Mouse (Mus musculus): ENCODE data around the gene Rapgef1. TPM values are rescaled to one million over a fixed set of nuclear protein-coding genes. Genes with fewer than 3 reads are reported as not detected.
A peak's percentile ranks its signal among the peaks of the same experiment; 100 is the strongest.
"Not testable (repeated sequence)": the region's sequence is repeated elsewhere in the genome, so short reads cannot be mapped to it uniquely, and the experiment has no call there.

Gene Rapgef1
- polyA plus RNA-seq, 1 experiment from 2014 or later = 23.5 TPM

- 0% methylated on average over 1 of the region's 1 CpGs for WGBS
- Histone ChIP-seq H3K36me3 (ENCODE audit: control insufficient read depth, insufficient read depth, low read length) (no peaks in the 10 kb centered on the region), H3K4me2 (ENCODE audit: low read depth) (no peak overlapping the region), H3K9me3 (ENCODE audit: control insufficient read depth, low read length) (no peaks in the 10 kb centered on the region), H3K27me3 (ENCODE audit: control insufficient read depth, insufficient read depth, low read length) (no peaks in the 10 kb centered on the region), H3K4me3 (ENCODE audit: low read depth, low read length) (no peak overlapping the region), H3K4me1 (ENCODE audit: control insufficient read depth, insufficient read depth, low read length) (no peaks in the 10 kb centered on the region), H3K27ac (ENCODE audit: low read depth, low read length) (no peak overlapping the region), H3K9ac (ENCODE audit: low read length) (no peak overlapping the region)
- peak; percentile 74 for DNase-seq (ENCODE audit: low spot score)
- no peak for ATAC-seq (ENCODE audit: insufficient read depth, low FRiP score, low TSS enrichment)
These were observed 145.3 kb downstream of the Rapgef1 start for GRCm38 (mm10) chr2:29764831-29765230.

GRCm38 (mm10) chr2:29767976-29768709 lies 148.6 kb downstream of the Rapgef1 start:
- Histone ChIP-seq H3K4me1 (ENCODE audit: control insufficient read depth, insufficient read depth, low read length) (no peaks in the 10 kb centered on the region), H3K9ac (ENCODE audit: low read length) (no peak overlapping the region), H3K27me3 (ENCODE audit: control insufficient read depth, insufficient read depth, low read length) (no peaks in the 10 kb centered on the region), H3K4me2 (ENCODE audit: low read depth) (no peak overlapping the region), H3K4me3 (ENCODE audit: low read depth, low read length) (no peak overlapping the region), H3K36me3 (ENCODE audit: control insufficient read depth, insufficient read depth, low read length) (no peaks in the 10 kb centered on the region), H3K27ac (ENCODE audit: low read depth, low read length) (no peak overlapping the region), H3K9me3 (ENCODE audit: control insufficient read depth, low read length) (no peaks in the 10 kb centered on the region)
- no peak for ATAC-seq (ENCODE audit: insufficient read depth, low FRiP score, low TSS enrichment)
- DNase-seq (ENCODE audit: low spot score) = no peak
- 70% methylated on average over 11 of the region's 11 CpGs for WGBS

DNA sequence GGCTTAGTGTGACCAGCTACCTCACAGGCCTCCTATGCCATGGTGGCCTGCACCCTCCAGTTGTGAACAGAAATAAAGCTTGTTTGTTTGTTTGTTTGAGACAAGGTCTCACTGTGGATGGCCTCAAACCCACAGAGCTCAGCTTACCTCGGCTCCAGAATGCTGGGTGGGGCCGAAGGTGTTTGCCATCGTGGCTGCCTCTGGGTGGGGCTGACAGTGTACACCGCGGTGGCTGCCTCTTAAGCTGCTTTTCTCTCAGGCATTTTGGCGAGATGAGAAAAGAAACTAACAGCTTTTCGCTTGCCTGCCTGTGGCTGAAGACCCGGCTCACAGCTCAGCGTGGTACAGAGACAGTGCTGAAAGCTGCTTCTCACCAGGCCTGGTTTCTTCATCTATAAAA lies 149.4 kb downstream of the Rapgef1 start:
- Histone ChIP-seq H3K4me1 (ENCODE audit: control insufficient read depth, insufficient read depth, low read length) (no peaks in the 10 kb centered on the region), H3K9me3 (ENCODE audit: control insufficient read depth, low read length) (no peaks in the 10 kb centered on the region), H3K27ac (ENCODE audit: low read depth, low read length) (no peak overlapping the region), H3K4me3 (ENCODE audit: low read depth, low read length) (no peak overlapping the region), H3K36me3 (ENCODE audit: control insufficient read depth, insufficient read depth, low read length) (no peaks in the 10 kb centered on the region), H3K27me3 (ENCODE audit: control insufficient read depth, insufficient read depth, low read length) (no peaks in the 10 kb centered on the region), H3K9ac (ENCODE audit: low read length) (no peak overlapping the region), H3K4me2 (ENCODE audit: low read depth) (no peak overlapping the region)
- DNase-seq (ENCODE audit: low spot score) (no peak), ATAC-seq (ENCODE audit: insufficient read depth, low FRiP score, low TSS enrichment) (no peak)
- 68% methylated on average over 9 of the region's 9 CpGs for WGBS

- H3K36me3 ChIP-seq (ENCODE audit: control insufficient read depth, insufficient read depth, low read length) = no peaks in the 10 kb centered on the region
- H3K4me2 ChIP-seq (ENCODE audit: low read depth) = no peak overlapping the region
- H3K9ac ChIP-seq (ENCODE audit: low read length) = no peak overlapping the region
- DNase-seq (ENCODE audit: low spot score) (no peak), ATAC-seq (ENCODE audit: insufficient read depth, low FRiP score, low TSS enrichment) (no peak)
- H3K4me1 ChIP-seq (ENCODE audit: control insufficient read depth, insufficient read depth, low read length) = no peaks in the 10 kb centered on the region
- no peaks in the 10 kb centered on the region for H3K9me3 ChIP-seq (ENCODE audit: control insufficient read depth, low read length)
- no peak overlapping the region for H3K27ac ChIP-seq (ENCODE audit: low read depth, low read length)
- no peak overlapping the region for H3K4me3 ChIP-seq (ENCODE audit: low read depth, low read length)
- no peaks in the 10 kb centered on the region for H3K27me3 ChIP-seq (ENCODE audit: control insufficient read depth, insufficient read depth, low read length)
These were observed 150.6 kb downstream of the Rapgef1 start for GRCm38 (mm10) chr2:29770162-29770561.

DNA sequence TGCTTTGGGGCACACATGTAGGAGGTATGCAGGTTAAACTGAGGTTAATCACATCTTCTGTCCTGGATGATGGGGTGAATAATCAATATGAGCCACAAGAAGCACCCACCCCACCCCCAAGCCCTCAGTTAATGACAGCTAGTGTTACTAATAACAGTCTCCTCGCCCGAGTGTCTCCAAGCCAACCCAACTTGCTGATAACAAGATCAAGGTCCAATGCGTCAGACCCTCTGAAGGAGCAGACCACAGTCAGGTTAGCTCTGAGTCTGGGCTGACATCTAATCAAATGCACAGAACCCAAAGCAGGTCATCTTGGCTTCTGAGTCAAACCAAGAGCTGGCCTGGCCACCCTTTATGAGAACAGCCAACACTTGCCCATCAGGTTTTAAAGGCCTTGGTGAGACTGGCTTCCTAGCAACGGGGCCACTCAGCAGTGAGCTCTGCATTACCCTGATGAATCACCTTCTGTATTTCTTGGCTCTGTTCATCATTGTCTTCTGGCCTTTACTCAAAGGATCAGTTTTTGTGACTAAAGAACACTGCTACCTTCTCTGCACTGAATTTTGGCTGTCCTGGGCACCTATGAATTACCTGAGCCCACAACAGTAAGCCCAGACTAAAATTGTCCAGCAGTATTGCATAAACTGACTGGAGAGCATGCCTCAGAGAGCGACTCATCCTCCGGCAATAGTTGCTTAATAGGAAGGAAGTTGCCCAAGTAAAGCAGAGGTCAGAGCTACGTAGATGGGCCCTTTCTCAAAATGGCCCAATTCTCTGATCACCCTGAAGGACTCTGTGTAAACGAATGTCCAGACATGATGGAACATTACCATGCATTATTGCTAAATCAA lies 152.3 kb downstream of the Rapgef1 start:
- Histone ChIP-seq H3K27ac (ENCODE audit: low read depth, low read length) (no peak overlapping the region), H3K4me2 (ENCODE audit: low read depth) (no peak overlapping the region), H3K9ac (ENCODE audit: low read length) (no peak overlapping the region), H3K4me3 (ENCODE audit: low read depth, low read length) (no peak overlapping the region), H3K27me3 (ENCODE audit: control insufficient read depth, insufficient read depth, low read length) (no peaks in the 10 kb centered on the region), H3K36me3 (ENCODE audit: control insufficient read depth, insufficient read depth, low read length) (no peaks in the 10 kb centered on the region), H3K9me3 (ENCODE audit: control insufficient read depth, low read length) (no peaks in the 10 kb centered on the region), H3K4me1 (ENCODE audit: control insufficient read depth, insufficient read depth, low read length) (no peaks in the 10 kb centered on the region)
- DNase-seq (ENCODE audit: low spot score) (no peak), ATAC-seq (ENCODE audit: insufficient read depth, low FRiP score, low TSS enrichment) (no peak)
- WGBS = 86% methylated on average over 8 of the region's 8 CpGs

- no peak for ATAC-seq (ENCODE audit: insufficient read depth, low FRiP score, low TSS enrichment)
- Histone ChIP-seq H3K4me1 (ENCODE audit: control insufficient read depth, insufficient read depth, low read length) (no peaks in the 10 kb centered on the region), H3K27me3 (ENCODE audit: control insufficient read depth, insufficient read depth, low read length) (no peaks in the 10 kb centered on the region), H3K9me3 (ENCODE audit: control insufficient read depth, low read length) (no peaks in the 10 kb centered on the region), H3K4me2 (ENCODE audit: low read depth) (no peak overlapping the region), H3K27ac (ENCODE audit: low read depth, low read length) (no peak overlapping the region), H3K9ac (ENCODE audit: low read length) (no peak overlapping the region), H3K36me3 (ENCODE audit: control insufficient read depth, insufficient read depth, low read length) (peaks cover 8% of the 10 kb centered on the region), H3K4me3 (ENCODE audit: low read depth, low read length) (no peak overlapping the region)
- 94% methylated on average over 4 of the region's 4 CpGs for WGBS
- no peak for DNase-seq (ENCODE audit: low spot score)
These were observed 153.8 kb downstream of the Rapgef1 start for GRCm38 (mm10) chr2:29773323-29773722.

GRCm38 (mm10) chr2:29781256-29781655 lies 161.7 kb downstream of the Rapgef1 start:
- H3K27ac ChIP-seq (ENCODE audit: low read depth, low read length); H3K4me1 ChIP-seq (ENCODE audit: control insufficient read depth, insufficient read depth, low read length); H3K27me3 ChIP-seq (ENCODE audit: control insufficient read depth, insufficient read depth, low read length); H3K9ac ChIP-seq (ENCODE audit: low read length); H3K9me3 ChIP-seq (ENCODE audit: control insufficient read depth, low read length); DNase-seq (ENCODE audit: low spot score); H3K4me3 ChIP-seq (ENCODE audit: low read depth, low read length); ATAC-seq (ENCODE audit: insufficient read depth, low FRiP score, low TSS enrichment); H3K4me2 ChIP-seq (ENCODE audit: low read depth): not testable (repeated sequence)
- H3K36me3 ChIP-seq (ENCODE audit: control insufficient read depth, insufficient read depth, low read length) = peaks cover 48% of the 10 kb centered on the region
- 97% methylated on average over 2 of the region's 2 CpGs for WGBS

DNA sequence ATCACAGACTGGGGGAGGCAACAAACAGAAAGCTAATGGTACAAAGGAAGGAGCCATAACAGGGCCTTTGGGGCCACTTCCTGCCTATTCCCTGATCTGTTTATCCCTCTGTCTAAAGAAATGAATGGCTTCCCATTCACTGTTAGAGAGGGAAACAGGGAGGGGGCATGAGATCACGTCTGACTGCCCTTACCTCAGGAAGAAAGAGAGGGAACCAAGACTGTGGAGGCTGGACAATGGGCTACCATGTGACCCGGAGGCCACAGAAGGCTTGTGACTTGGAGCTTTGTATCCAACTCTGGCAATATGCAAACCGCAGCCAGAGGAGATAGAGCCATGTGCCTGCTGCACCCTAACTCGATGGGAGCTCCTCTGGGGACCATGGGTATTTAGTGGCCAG lies 164.8 kb downstream of the Rapgef1 start:
- DNase-seq (ENCODE audit: low spot score) (no peak), ATAC-seq (ENCODE audit: insufficient read depth, low FRiP score, low TSS enrichment) (no peak)
- 69% methylated on average over 4 of the region's 4 CpGs for WGBS
- no peak overlapping the region for H3K4me3 ChIP-seq (ENCODE audit: low read depth, low read length)
- H3K27ac ChIP-seq (ENCODE audit: low read depth, low read length) = no peak overlapping the region
- peaks cover 34% of the 10 kb centered on the region for H3K36me3 ChIP-seq (ENCODE audit: control insufficient read depth, insufficient read depth, low read length)
- no peak overlapping the region for H3K4me2 ChIP-seq (ENCODE audit: low read depth)
- peaks cover 6% of the 10 kb centered on the region; the same call in 1 of the 2 replicates for H3K4me1 ChIP-seq (ENCODE audit: control insufficient read depth, insufficient read depth, low read length)
- no peaks in the 10 kb centered on the region for H3K9me3 ChIP-seq (ENCODE audit: control insufficient read depth, low read length)
- no peaks in the 10 kb centered on the region for H3K27me3 ChIP-seq (ENCODE audit: control insufficient read depth, insufficient read depth, low read length)
- H3K9ac ChIP-seq (ENCODE audit: low read length) = no peak overlapping the region
